Mouse (Mus musculus): ENCODE measurements at regions not wholly inside any gene's neighbourhood (a gene's known extent, or its start where the extent isn't known, plus 50 kb on each side); places are given as distances from the start of the nearest gene placed in this dataset.

DNA sequence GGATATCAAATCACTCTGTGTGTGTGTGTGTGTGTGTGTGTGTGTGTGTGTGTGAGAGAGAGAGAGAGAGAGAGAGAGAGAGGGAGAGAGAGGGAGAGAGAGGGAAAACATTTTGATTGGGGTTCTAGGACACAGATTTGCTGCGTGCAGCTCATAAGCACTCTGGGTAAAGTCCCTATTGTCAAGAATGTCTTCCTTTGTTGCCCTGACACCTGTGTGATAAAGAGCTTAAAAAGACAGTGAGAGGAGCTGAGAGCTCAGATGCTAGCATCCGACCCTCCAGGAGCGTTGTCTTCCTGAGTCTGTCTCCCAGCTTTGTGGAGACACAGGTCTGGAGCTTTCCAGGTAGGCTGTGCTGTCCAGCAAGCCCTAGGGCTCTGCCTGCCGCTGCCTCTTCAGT is 146.8 kb upstream of the Gm5148 start:
- Histone ChIP-seq H3K27ac (ENCODE audit: control insufficient read depth, low read depth, low read length) (no peak overlapping the region), H3K36me3 (ENCODE audit: control insufficient read depth in 1 of 2, insufficient read depth in 2 of 2, low read length in 2 of 2) (no peaks in the 10 kb centered on the region), H3K27me3 (ENCODE audit: control insufficient read depth in 1 of 2, insufficient read depth in 2 of 2, low read length in 2 of 2) (no peaks in the 10 kb centered on the region), H3K79me2 (ENCODE audit: control insufficient read depth, insufficient read depth, low read length, poor library complexity) (no peaks in the 10 kb centered on the region), H3K4me3 (ENCODE audit: control insufficient read depth in 1 of 2, insufficient read depth in 1 of 2, low read depth in 2 of 2, low read length in 2 of 2) (no peak overlapping the region), H3K9me3 (replicated peaks; ENCODE audit: insufficient read depth, low read length) (no peaks in the 10 kb centered on the region), H3K9ac (ENCODE audit: control insufficient read depth, low read depth, low read length, poor library complexity, severe bottlenecking) (no peak overlapping the region), H3K4me1 (ENCODE audit: control insufficient read depth in 1 of 2, insufficient read depth in 2 of 2, low read length in 2 of 2) (no peaks in the 10 kb centered on the region)
- TF ChIP-seq EP300 (IDR thresholded peaks at IDR 0.05; ENCODE audit: low read depth in 1 of 2, low read length in 2 of 2) (no peak), ETS1 (IDR thresholded peaks at IDR 0.05; ENCODE audit: low read depth, low read length) (no peak), CHD1 (IDR thresholded peaks at IDR 0.05; ENCODE audit: low read depth, low read length) (no peak), TCF12 (IDR thresholded peaks at IDR 0.05; ENCODE audit: low read depth, low read length) (no peak), MAX (IDR thresholded peaks at IDR 0.05; ENCODE audit: low read length) (no peak)
- no peak for DNase-seq (ENCODE audit: low read depth, low spot score)

- H3K4me1 ChIP-seq (ENCODE audit: control insufficient read depth in 1 of 2, insufficient read depth in 2 of 2, low read length in 2 of 2) = no peaks in the 10 kb centered on the region
- H3K9me3 ChIP-seq (replicated peaks; ENCODE audit: insufficient read depth, low read length) = no peaks in the 10 kb centered on the region
- H3K79me2 ChIP-seq (ENCODE audit: control insufficient read depth, insufficient read depth, low read length, poor library complexity) = no peaks in the 10 kb centered on the region
- no peak for TF ChIP-seq UBTF (IDR thresholded peaks at IDR 0.05; ENCODE audit: borderline replicate concordance, insufficient read depth, low read depth, low read length)
- TF ChIP-seq MYB (IDR thresholded peaks at IDR 0.05; ENCODE audit: low read depth, low read length) = no peak
- no peak for TF ChIP-seq ZC3H11A (IDR thresholded peaks at IDR 0.05; ENCODE audit: low read depth, low read length)
- TF ChIP-seq JUND (IDR thresholded peaks at IDR 0.05; ENCODE audit: low read depth, low read length) = no peak
- no peak for TF ChIP-seq ZNF384 (IDR thresholded peaks at IDR 0.05; ENCODE audit: low read depth, low read length)
- no peak for TF ChIP-seq HCFC1 (IDR thresholded peaks at IDR 0.05; ENCODE audit: low read depth, low read length)
- TF ChIP-seq SMC3 (IDR thresholded peaks at IDR 0.05; ENCODE audit: low read depth, low read length) = no peak
- no peak for TF ChIP-seq RAD21 (IDR thresholded peaks at IDR 0.05; ENCODE audit: low read depth, low read length)
- no peak for TF ChIP-seq USF2 (IDR thresholded peaks at IDR 0.05; ENCODE audit: borderline replicate concordance in 1 of 2, insufficient read depth in 1 of 2, low read depth in 1 of 2, low read length in 2 of 2)
- no peak for TF ChIP-seq POLR2AphosphoS2 (IDR thresholded peaks at IDR 0.05; ENCODE audit: low read length)
- no peak for TF ChIP-seq CTCF (IDR thresholded peaks at IDR 0.05 in 2 of 3, conservative IDR thresholded peaks at IDR 0.05 in 1 of 3; ENCODE audit: control insufficient read depth in 1 of 3, insufficient read depth in 1 of 3, low read depth in 2 of 3, low read length in 3 of 3, poor library complexity in 1 of 3, severe bottlenecking in 1 of 3)
- TF ChIP-seq ELF1 (IDR thresholded peaks at IDR 0.05; ENCODE audit: low read depth, low read length) = no peak
- TF ChIP-seq KAT2A (conservative IDR thresholded peaks at IDR 0.05; ENCODE audit: low read depth, low read length) = no peak
- TF ChIP-seq EP300 (IDR thresholded peaks at IDR 0.05; ENCODE audit: low read depth in 1 of 2, low read length in 2 of 2) = no peak
- no peak for TF ChIP-seq GATA1 (IDR thresholded peaks at IDR 0.05; ENCODE audit: low read depth, low read length)
- TF ChIP-seq CHD1 (IDR thresholded peaks at IDR 0.05; ENCODE audit: low read depth, low read length) = no peak
- no peak overlapping the region for H3K27ac ChIP-seq (ENCODE audit: control insufficient read depth, low read depth, low read length)
- no peak overlapping the region for H3K9ac ChIP-seq (ENCODE audit: control insufficient read depth, low read depth, low read length, poor library complexity, severe bottlenecking)
- no peak overlapping the region for H3K4me3 ChIP-seq (ENCODE audit: control insufficient read depth in 1 of 2, insufficient read depth in 1 of 2, low read depth in 2 of 2, low read length in 2 of 2)
- no peaks in the 10 kb centered on the region for H3K36me3 ChIP-seq (ENCODE audit: control insufficient read depth in 1 of 2, insufficient read depth in 2 of 2, low read length in 2 of 2)
- no peaks in the 10 kb centered on the region for H3K27me3 ChIP-seq (ENCODE audit: control insufficient read depth in 1 of 2, insufficient read depth in 2 of 2, low read length in 2 of 2)
- DNase-seq (ENCODE audit: low read depth, low spot score) = no peak
These were observed 144.2 kb upstream of the Gm5148 start for GRCm38 (mm10) chr3:37868454-37868853.
